Mouse (Mus musculus): ENCODE measurements at regions not wholly inside any gene's neighbourhood (a gene's known extent, or its start where the extent isn't known, plus 50 kb on each side); places are given as distances from the start of the nearest gene placed in this dataset.

DNA sequence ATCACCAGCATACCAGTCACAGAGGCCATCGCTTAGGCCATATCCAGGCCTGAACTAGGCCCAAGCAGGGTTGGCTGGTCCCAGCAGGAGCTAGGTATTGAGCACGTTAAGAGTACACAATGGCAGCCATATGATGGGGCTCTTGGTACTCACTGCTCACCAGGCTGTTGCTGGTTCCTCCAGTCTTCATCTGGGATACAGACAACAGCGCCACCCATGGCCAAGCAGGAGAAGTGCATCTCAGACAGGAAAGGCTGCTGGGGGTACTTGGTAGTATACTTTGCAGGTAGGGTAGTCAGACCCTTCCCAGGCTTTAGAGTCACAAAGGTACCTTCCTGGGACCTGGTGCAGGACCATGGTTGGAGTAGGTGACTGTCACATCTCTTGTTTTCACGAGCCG is 441.1 kb upstream of the Zmiz1 start:
- no peak overlapping the region for H3K4me2 ChIP-seq (ENCODE audit: low read depth, low read length)
- H3K36me3 ChIP-seq (replicated peaks; ENCODE audit: control insufficient read depth, insufficient read depth, low read length): no peaks in the 10 kb centered on the region
- 0 out of 2 replicates have a peak, but pooled peaks cover 5% of the 10 kb centered on the region for H3K4me1 ChIP-seq (ENCODE audit: control insufficient read depth, insufficient read depth)
- no peak overlapping the region for H3K27ac ChIP-seq (ENCODE audit: low read depth)
- 76% methylated on average over 5 of the region's 5 CpGs for WGBS
- no peaks in the 10 kb centered on the region for H3K27me3 ChIP-seq (ENCODE audit: control insufficient read depth, insufficient read depth, low read length)
- no peak overlapping the region for H3K4me3 ChIP-seq (ENCODE audit: low read depth, low read length)
- TF ChIP-seq EP300 (IDR thresholded peaks at IDR 0.05; ENCODE audit: low read depth) (no peak), CTCF (IDR thresholded peaks at IDR 0.05; ENCODE audit: low read depth) (peak; percentile 45)
- DNase-seq (ENCODE audit: low spot score) (no peak), ATAC-seq (ENCODE audit: insufficient read depth, low read depth) (no peak)
- H3K9me3 ChIP-seq (replicated peaks; ENCODE audit: control insufficient read depth, low read length): no peaks in the 10 kb centered on the region
- H3K9ac ChIP-seq (replicated peaks; ENCODE audit: low read depth, low read length): no peak overlapping the region

DNA sequence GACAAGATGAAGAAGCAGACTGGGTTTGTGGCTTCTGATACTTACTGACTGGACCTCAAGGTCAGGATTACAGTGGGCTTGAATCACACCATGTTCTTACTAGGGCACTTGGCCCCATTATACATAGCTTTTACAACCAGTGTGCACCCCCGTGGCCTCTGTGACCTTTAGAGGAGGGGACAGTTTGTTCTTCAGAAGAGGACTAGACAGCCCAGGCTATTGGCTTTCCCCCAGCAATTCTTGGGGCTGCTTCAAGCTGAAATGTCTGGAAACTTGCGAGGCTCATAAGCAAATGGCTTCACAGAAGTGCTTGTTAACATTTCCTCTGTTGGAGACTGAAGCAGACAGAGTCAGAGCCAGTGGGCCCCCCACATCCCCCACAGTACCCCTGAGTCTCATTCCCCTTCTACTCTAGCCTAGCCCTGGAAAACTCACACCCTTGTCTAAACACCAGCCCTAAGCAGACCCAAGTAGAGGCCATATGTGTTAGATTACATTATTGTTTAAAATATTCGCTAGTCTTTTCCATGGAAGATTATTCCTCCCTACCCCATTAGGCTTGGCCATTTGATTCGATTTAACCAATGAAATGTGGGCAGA is 439.6 kb upstream of the Zmiz1 start:
- Histone ChIP-seq H3K9me3 (replicated peaks; ENCODE audit: control insufficient read depth, low read length) (no peaks in the 10 kb centered on the region), H3K4me3 (ENCODE audit: low read depth, low read length) (no peak overlapping the region), H3K27me3 (ENCODE audit: control insufficient read depth, insufficient read depth, low read length) (no peaks in the 10 kb centered on the region), H3K36me3 (replicated peaks; ENCODE audit: control insufficient read depth, insufficient read depth, low read length) (no peaks in the 10 kb centered on the region), H3K9ac (replicated peaks; ENCODE audit: low read depth, low read length) (no peak overlapping the region), H3K4me2 (ENCODE audit: low read depth, low read length) (no peak overlapping the region), H3K27ac (ENCODE audit: low read depth) (no peak overlapping the region), H3K4me1 (ENCODE audit: control insufficient read depth, insufficient read depth) (0 out of 2 replicates have a peak, but pooled peaks cover 5% of the 10 kb centered on the region)
- WGBS: 78% methylated on average over 4 of the region's 4 CpGs
- TF ChIP-seq CTCF (IDR thresholded peaks at IDR 0.05; ENCODE audit: low read depth) (no peak), EP300 (IDR thresholded peaks at IDR 0.05; ENCODE audit: low read depth) (no peak)
- no peak for ATAC-seq (ENCODE audit: insufficient read depth, low read depth)
- DNase-seq (ENCODE audit: low spot score): no peak

DNA sequence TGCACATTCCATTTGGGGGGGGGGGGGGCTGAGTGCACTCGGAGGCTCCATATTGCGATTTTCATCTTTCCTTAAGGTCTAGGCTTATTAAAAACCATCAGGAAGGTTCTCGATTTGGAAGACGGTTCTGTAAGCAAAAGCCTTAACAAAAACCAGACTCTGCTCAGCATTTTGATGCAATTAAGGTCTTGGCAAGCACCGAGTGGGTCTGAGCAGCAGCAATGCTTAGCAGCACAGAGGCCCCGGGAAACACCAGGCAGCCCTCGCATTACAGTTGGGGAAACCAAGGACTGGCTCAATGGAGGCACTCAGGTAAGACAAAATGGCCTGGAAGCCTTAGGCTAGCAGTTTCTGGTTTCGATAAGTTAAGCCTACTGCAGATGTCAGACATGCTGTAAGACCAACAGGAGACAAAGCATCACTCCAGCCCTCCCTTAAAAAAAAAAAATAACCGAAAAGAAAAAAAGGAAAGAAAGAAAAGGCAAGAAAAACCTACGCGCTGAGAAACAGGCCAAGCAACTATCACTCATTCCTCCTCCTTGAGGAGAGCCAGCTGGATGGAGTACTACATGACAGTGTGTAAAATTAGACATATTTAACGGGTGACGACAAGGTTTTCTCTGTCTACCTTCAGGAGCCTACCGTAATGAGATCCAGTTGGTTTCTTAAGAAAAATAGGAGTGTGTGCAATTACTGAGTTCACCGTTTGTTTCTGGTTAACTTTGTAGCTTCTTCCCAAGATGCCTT is 436.3 kb upstream of the Zmiz1 start:
- 72% methylated on average over 15 of the region's 15 CpGs for WGBS
- no peak for TF ChIP-seq EP300 (IDR thresholded peaks at IDR 0.05; ENCODE audit: low read depth)
- no peak for TF ChIP-seq CTCF (IDR thresholded peaks at IDR 0.05; ENCODE audit: low read depth)
- Histone ChIP-seq H3K9me3 (replicated peaks; ENCODE audit: control insufficient read depth, low read length) (no peaks in the 10 kb centered on the region), H3K4me2 (ENCODE audit: low read depth, low read length) (no peak overlapping the region), H3K4me3 (ENCODE audit: low read depth, low read length) (no peak overlapping the region), H3K4me1 (ENCODE audit: control insufficient read depth, insufficient read depth) (no peaks in the 10 kb centered on the region), H3K27me3 (ENCODE audit: control insufficient read depth, insufficient read depth, low read length) (no peaks in the 10 kb centered on the region), H3K36me3 (replicated peaks; ENCODE audit: control insufficient read depth, insufficient read depth, low read length) (no peaks in the 10 kb centered on the region), H3K9ac (replicated peaks; ENCODE audit: low read depth, low read length) (no peak overlapping the region), H3K27ac (ENCODE audit: low read depth) (no peak overlapping the region)
- ATAC-seq (ENCODE audit: insufficient read depth, low read depth) (no peak), DNase-seq (ENCODE audit: low spot score) (no peak)

DNA sequence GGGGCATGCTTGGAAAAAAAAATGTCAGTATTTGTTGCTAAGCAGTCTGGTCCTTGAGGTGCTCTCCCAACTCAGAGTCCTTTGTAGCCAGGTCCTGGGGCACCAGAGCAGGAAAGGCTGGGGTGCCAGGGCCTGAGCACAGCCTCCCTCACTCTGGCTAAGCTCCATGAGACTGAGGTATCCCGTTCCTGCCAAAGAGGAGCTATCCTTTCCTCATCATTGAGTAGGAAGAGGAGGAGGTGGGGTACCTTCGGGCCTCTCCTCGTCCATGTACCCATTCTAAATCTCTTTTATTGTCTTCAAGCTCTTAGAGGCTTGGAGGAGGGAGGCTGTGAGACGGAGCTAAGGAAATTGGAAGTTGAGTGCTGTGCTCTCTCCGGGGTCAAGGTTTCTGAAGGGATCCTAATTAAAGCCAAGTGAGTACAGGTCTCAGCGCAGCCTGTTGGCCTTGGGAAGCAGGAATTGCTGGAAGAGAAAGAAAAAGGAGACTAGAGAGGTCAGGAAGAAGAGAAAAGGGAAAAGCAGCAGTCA is 435.6 kb upstream of the Zmiz1 start:
- WGBS: 79% methylated on average over 6 of the region's 6 CpGs
- no peaks in the 10 kb centered on the region for H3K9me3 ChIP-seq (replicated peaks; ENCODE audit: control insufficient read depth, low read length)
- no peaks in the 10 kb centered on the region for H3K4me1 ChIP-seq (ENCODE audit: control insufficient read depth, insufficient read depth)
- DNase-seq (ENCODE audit: low spot score): no peak
- no peaks in the 10 kb centered on the region for H3K27me3 ChIP-seq (ENCODE audit: control insufficient read depth, insufficient read depth, low read length)
- no peak overlapping the region for H3K4me2 ChIP-seq (ENCODE audit: low read depth, low read length)
- no peak overlapping the region for H3K9ac ChIP-seq (replicated peaks; ENCODE audit: low read depth, low read length)
- no peak for ATAC-seq (ENCODE audit: insufficient read depth, low read depth)
- no peak overlapping the region for H3K4me3 ChIP-seq (ENCODE audit: low read depth, low read length)
- no peaks in the 10 kb centered on the region for H3K36me3 ChIP-seq (replicated peaks; ENCODE audit: control insufficient read depth, insufficient read depth, low read length)
- H3K27ac ChIP-seq (ENCODE audit: low read depth): no peak overlapping the region
- TF ChIP-seq EP300 (IDR thresholded peaks at IDR 0.05; ENCODE audit: low read depth) (no peak), CTCF (IDR thresholded peaks at IDR 0.05; ENCODE audit: low read depth) (no peak)

DNA sequence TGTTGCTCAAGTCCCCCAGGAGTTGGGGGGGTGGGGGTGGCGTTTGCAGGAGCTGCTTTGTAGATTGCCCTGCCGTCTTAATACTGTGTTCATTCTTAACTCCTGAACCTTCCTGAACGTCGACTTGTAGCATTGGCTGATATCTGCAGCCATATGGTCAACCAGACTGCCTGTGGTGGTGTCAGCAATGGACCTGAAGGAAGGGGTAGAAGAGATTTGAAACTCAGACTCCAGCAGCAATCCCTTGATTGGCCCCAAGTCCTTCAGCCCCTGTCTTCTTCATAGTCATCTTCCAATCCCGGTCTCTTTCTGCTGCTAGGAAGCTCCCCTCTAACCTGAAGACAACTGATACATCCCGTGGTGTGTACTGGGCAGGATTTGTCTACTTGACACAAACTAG is 433.9 kb upstream of the Zmiz1 start:
- no peak overlapping the region for H3K4me3 ChIP-seq (ENCODE audit: low read depth, low read length)
- 74% methylated on average over 6 of the region's 6 CpGs for WGBS
- no peaks in the 10 kb centered on the region for H3K27me3 ChIP-seq (ENCODE audit: control insufficient read depth, insufficient read depth, low read length)
- no peak overlapping the region for H3K27ac ChIP-seq (ENCODE audit: low read depth)
- TF ChIP-seq CTCF (IDR thresholded peaks at IDR 0.05; ENCODE audit: low read depth) (no peak), EP300 (IDR thresholded peaks at IDR 0.05; ENCODE audit: low read depth) (no peak)
- H3K4me1 ChIP-seq (ENCODE audit: control insufficient read depth, insufficient read depth): no peaks in the 10 kb centered on the region
- no peak for DNase-seq (ENCODE audit: low spot score)
- H3K9me3 ChIP-seq (replicated peaks; ENCODE audit: control insufficient read depth, low read length): no peaks in the 10 kb centered on the region
- no peak overlapping the region for H3K4me2 ChIP-seq (ENCODE audit: low read depth, low read length)
- no peak for ATAC-seq (ENCODE audit: insufficient read depth, low read depth)
- no peaks in the 10 kb centered on the region for H3K36me3 ChIP-seq (replicated peaks; ENCODE audit: control insufficient read depth, insufficient read depth, low read length)
- no peak overlapping the region for H3K9ac ChIP-seq (replicated peaks; ENCODE audit: low read depth, low read length)
